Mouse (Mus musculus) cerebellum, adult 11-12 months (tissue): Measurements from ENCODE around the gene Syngr2.

Experiments
- DNase-seq: peaks from one replicate; pipeline ENCODE4 v3.0.0; 2022

The Syngr2 gene

GRCm38 (mm10) chr11:117809407-117810311, at the start of gene Syngr2, which contains the start of gene Gm20708:
Gene Syngr2 (plus strand): TSS chr11:117809668.
Gene Gm20708 (plus strand): TSS chr11:117809668.
- DNase-seq = no peak

- no peak for DNase-seq
Observed at GRCm38 (mm10) chr11:117760374-117761119, 48.9 kb upstream of the Syngr2 start.

DNA sequence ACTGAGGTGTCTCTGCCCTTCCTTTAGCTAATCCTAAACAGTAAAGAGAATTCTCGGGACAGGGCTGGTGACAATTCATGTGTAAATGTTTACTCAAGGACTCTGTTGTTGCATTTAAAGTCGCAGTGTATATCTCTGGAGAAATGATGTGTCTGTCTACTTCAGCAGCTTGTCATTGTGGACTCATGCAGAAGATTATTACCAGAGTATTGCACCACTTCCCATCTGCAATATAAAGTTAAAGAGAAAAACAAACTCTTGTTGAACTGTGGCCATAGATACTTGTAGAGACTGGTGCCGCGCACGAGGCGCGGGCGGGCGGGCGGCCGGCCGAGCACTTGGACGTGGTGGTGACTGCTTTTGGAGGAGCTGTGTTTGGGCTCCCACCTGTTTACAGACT, 47.7 kb upstream of the Syngr2 start:
- no peak for DNase-seq

GRCm38 (mm10) chr11:117762246-117762645, 47.2 kb upstream of the Syngr2 start:
- no peak for DNase-seq

GRCm38 (mm10) chr11:117764319-117764718, 45.1 kb upstream of the Syngr2 start:
- DNase-seq = no peak

- no peak for DNase-seq
Observed at GRCm38 (mm10) chr11:117765361-117765760, 44.1 kb upstream of the Syngr2 start.

DNA sequence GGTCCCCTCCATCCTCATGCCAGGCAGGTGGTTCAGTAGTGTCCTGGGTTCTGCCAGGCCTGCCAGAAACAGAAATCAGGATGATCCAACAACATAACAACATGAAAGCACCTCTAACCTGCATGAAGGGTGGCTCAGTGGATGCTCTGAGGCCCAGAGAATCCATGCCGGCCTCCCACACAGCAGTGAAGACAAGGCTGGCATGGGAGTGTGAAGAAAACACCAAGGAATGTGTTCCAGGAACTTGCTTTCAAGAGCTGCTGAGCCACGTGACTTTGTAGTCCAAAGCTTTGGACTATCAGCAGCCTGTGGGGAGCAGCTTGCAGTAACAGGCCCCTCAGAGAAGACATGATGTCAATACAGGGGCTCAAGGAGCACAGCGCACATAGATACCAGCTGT, 43.2 kb upstream of the Syngr2 start:
- DNase-seq = no peak

DNA sequence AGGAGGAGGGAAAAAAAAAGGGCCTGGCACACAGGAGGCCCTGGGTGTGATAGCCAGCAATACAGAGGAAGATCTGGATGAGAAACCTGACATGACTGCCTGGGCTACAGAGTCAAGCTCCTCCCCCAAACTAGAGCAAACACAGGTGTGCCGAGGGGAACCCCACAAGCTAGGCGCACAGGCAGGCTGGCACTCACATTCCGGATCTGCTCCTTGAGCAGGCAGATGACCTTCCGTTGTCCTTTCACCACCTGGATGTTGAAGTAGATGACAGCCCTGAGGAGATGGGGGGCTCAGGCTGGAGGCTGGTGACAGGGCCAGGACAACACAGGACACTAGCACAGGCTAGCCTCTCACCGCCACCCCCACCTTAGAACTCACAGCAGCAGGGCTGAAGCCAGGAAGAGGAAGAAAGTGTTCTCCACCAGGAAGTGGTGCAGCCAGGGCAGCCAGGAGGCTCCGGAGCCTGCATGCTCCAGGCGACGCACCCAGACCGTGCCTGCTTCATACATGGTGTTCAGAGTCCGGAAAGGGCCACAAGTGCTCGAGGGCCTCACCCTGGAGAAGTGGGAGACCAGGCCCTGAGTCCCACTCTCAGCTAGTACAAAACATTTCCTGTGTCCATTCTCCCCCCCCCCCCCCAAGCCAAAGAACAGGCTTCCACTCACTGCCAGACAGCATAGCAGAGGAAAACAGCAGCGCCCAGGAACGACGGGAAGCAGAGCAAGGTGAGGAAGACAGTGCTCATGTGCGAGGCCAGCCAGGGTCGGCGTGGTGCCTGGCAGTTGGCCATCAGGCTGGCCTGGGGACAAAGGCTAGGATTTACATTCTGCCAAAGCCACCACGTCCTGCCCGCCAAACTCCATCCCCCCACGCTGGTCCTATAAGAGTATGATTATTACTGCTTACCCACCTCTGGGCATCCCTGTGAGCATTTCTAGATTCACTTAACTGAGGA, 40.5 kb upstream of the Syngr2 start:
- DNase-seq = no peak

DNA sequence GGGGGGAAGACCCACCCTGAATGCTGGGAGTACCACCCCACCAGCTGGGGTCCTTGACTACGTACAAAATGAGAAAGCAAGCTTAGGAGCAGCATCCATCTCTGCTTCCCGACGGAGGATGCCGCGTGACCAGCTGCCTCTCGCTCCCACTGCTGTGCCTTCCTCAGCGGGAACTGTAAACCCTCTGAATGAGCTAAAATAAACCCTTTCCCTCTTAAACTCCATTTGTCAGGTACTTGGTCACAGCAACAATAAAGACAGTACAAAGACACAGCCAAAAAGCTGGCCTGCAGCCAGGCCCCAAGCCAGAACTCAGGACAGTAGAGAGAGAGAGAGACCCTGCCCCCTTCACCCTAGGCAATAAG, 39.8 kb upstream of the Syngr2 start:
- no peak for DNase-seq

DNA sequence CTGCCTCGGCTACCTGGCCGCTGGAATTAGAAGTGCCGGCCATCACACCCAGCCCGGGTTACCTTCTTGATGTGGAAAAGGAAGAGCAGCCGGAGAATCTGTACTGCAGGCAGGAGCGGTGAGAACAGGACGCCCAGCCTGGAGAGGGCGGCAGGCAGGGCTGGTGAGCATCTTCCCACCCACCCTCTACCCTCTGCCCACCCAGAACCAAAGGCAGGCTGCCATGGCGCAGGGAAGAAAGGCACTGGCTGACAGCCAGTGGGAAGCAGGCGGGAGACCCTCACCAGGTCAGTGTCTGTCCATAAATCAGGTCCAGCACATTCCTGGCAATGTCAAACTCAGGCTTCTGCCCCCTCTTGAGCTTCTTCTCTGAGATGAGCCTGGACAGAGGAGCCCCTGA, 39.1 kb upstream of the Syngr2 start:
- no peak for DNase-seq

DNA sequence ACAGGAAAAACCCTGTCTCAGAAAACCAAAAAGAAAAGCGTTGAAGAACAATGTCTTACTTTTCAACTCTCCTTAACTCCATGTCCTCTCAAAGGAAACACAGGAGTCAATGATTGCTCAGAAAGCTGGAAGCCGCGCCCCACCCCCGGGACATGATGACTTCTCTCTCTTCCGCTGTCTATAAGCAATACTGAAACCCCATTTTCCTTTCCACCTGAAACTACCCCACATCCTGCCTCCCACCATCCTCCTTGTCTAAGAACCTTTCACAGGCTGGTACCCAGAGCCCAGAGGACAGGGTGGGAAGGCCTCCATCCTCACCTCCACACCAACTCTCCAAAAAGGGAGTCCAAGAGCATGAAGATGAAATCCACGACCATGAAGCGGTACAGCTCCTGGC, 37.1 kb upstream of the Syngr2 start:
- DNase-seq = no peak

GRCm38 (mm10) chr11:117774925-117775324, 34.5 kb upstream of the Syngr2 start:
- DNase-seq = no peak

GRCm38 (mm10) chr11:117775540-117775939, 33.9 kb upstream of the Syngr2 start:
- no peak for DNase-seq

DNA sequence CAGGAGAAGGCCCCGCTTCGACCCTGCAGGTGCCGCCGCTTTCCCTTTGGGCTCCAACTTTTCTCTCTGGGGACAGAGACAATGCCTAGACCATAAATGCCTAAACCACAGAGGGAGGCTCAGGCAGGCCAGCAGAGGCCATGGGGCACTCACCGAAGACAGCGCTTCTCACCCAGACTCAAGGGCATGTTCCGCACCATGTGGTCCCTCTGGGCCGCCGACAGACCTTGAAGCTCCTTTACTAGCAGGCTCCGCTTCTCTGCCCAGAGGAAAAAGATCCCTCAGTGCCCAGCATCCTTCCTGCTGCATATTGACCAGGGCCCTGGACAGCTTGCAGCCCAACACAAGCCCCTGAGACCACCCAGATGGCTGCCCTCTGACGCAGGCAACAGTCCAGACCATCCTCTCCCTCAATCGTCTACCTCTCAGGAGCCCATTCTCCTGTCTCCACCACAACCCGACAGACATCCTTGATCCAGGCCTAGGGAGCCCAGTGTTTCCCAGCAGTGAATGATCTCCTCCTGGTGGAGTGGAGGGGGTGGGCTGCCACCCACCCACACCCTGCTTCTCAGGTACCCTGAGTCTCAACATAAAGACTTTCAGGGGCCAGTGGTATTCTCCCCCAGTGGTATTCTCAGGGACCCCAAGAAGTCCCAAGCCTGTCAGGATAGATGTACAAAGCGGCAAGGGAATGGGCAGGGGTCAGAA, 33.2 kb upstream of the Syngr2 start:
- DNase-seq = no peak

DNA sequence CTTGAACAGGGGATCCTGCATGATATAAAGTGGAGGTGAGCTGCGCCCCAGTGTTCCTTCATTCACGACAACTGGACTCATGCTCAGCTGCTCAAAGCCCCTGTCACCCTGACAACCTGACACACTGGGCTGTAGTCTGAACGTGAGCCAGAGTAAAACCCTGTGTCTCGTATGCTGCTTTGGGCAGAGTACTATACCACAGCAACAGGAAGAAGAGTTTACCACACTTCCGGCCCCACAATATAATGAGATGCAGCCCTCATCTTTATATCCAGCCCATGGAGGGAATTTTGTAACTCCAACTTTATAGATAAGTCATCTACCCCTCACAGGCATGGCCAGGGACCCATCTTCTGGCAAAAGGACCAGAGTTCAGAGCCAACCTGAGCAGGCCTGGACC, 32.4 kb upstream of the Syngr2 start:
- no peak for DNase-seq

- no peak for DNase-seq
Observed at GRCm38 (mm10) chr11:117778031-117778430, 31.4 kb upstream of the Syngr2 start.

DNA sequence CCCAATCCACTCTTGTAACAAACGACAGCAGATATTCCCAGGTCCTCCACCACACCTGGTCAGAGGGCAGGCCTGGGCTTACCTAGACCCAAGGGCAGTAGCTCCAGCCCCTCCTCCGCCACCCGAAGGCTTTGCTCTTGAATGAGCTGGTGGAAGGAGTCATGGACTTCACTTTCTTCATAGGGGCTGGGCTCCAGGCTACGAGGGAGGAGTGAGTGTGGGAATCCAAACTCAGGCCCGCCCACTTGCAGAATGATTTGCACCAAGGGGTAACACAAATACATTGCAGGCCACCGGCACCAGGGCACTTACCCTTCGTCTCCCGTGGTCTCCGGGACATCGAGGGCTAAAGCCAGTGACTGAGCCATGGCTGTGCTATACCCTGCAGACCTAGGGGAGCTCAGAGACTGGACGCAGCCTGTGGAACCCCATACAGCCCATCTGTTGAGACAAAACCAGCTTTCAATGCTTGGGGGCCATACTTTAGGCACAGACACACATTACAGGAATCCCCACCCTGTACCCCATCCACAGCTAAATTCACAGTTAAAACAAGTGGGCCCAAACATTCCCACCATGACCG, 30.5 kb upstream of the Syngr2 start:
- no peak for DNase-seq

DNA sequence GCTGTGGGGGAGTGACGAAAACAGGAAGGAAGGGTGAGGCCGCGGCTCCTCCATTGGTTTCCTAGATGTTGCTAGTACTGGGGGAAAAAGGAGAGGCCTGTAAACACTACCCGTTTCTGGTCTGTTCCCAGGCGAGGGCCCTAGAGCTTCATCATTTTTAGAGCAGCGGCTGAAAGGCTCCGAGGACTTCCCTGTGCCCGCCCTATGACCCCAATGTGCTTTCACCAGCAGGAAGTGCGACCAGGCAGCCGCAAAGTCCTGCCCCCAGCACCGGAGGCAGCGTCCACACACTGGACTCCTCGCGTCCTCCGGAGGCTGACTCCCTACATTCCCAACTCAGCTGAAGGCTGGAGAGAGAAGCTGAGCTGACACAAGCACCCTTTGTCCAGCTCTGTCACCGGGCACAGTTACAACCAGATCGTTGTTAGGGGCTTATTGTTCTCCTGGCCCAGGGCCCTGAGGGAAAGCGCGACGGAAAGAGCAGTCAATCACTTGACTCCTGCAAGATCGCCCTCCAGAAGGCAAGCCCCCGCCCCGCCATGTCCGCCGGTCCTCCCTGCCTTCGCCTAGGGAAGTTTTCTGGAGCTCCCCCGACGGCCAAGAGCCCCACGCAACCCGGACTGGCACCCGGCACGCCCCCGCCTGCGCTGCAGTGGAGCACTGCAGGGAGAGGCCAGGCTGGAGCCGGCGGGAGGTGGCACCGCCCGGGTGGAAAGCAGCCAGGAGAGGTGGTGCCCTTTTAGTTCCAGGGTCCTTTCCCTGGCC, 29.9 kb upstream of the Syngr2 start:
- no peak for DNase-seq

DNA sequence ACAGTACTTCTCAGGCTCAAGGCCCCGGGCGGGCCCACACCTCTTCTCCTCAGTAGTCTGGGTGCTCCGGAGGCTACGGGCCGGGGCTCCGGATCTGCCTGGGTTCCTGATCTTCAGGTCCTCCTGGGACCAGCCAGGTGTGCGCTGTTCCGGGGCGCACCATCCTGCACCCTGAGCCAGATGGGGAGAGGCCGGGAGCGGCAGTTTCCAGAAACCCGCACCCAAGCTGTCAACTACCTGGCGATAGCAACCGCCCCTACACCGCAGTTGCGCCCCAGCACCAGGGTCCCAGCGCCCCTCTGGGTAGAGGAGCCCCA, 29.3 kb upstream of the Syngr2 start:
- no peak for DNase-seq

- DNase-seq = no peak
Observed at GRCm38 (mm10) chr11:117780582-117781111, 28.8 kb upstream of the Syngr2 start.

DNA sequence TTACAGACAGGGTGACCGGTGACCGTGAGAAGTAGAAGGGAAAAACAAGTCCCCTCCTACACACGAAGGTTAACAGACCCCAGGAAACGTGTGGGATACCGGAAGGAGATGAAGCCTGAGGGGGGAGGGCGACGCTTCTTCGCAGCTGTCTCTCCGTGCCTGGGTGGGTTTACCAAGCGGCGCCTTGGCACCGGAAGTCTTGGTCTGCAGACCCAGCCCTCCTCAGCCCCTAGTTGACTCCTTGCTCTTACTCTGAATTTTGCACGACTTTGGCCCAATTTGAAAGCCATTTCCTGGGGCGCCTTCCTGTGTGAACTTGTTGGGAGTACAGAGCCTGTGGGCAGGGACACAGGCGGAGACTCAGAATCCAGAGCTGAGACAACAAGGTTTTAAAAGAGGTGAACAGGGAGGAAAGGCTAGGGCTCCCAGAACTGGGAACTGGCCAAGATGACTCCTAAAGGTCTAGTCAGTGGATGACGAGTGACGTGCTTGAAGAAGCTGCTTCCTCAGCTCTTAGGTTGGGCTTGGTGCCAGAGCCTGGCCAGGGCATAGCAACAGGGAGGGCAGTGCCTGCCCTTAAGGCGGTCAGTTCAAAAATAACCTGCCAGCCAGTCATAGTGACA, 28.2 kb upstream of the Syngr2 start:
- no peak for DNase-seq
